Mouse (Mus musculus) effector memory CD4-positive, alpha-beta T cell, adult 5 months (primary cell): ENCODE results near the gene Pnkp. TPM values are rescaled to one million over a fixed set of nuclear protein-coding genes. Genes with fewer than 3 reads are reported as not detected.

Source experiments
- polyA plus RNA-seq: library from polyadenylated mRNA; unstranded; fragments of 100-300 nt; shearing (Covaris generic); gene quantifications from one replicate; pipeline ENCODE4 v1.2.1, GENCODE M21; 2017

The Pnkp gene
- 49.2 TPM for polyA plus RNA-seq

GRCm38 (mm10) chr7:44857042-44857552 is at the start of gene Pnkp:
TSS of gene Pnkp (plus strand) at chr7:44857139.

GRCm38 (mm10) chr7:44815721-44816469 is 41.0 kb upstream of the Pnkp start, which contains the start of the genes Nup62 and Il4i1:
TSS of gene Nup62 (plus strand) at chr7:44816088.
TSS of gene Il4i1 (plus strand) at chr7:44816387.

GRCm38 (mm10) chr7:44816470-44817021 is 40.4 kb upstream of the Pnkp start, which contains the start of gene Atf5:
TSS of gene Atf5 (minus strand) at chr7:44816658.

GRCm38 (mm10) chr7:44848561-44849415 is 8.2 kb upstream of the Pnkp start, which contains the start of the genes Akt1s1 and Tbc1d17:
TSS of gene Akt1s1 (plus strand) at chr7:44848991.
TSS of gene Tbc1d17 (minus strand) at chr7:44849079.

GRCm38 (mm10) chr7:44869697-44870528 is 13.0 kb downstream of the Pnkp start, which contains the start of gene Ptov1:
TSS of gene Ptov1 (minus strand) at chr7:44869788.

GRCm38 (mm10) chr7:44892276-44892921 is 35.5 kb downstream of the Pnkp start, which contains the start of gene Med25:
TSS of gene Med25 (minus strand) at chr7:44892712.

GRCm38 (mm10) chr7:44895593-44896434 is 38.9 kb downstream of the Pnkp start, which contains the start of gene Fuz:
TSS of gene Fuz (plus strand) at chr7:44896079.

Other genes with a start within 250 kb of the Pnkp start
- not detected for gene Myh14, start 186.3 kb upstream of the Pnkp start, polyA plus RNA-seq
- gene Izumo2, start 148.4 kb upstream of the Pnkp start, polyA plus RNA-seq = not detected
- gene Vrk3, start 108.7 kb upstream of the Pnkp start, polyA plus RNA-seq = 80.0 TPM
- 0.51 TPM for gene Zfp473, start 106.1 kb upstream of the Pnkp start, polyA plus RNA-seq
- gene Nup62, start 41.1 kb upstream of the Pnkp start, polyA plus RNA-seq = 32.1 TPM
- gene Il4i1, start 40.8 kb upstream of the Pnkp start, polyA plus RNA-seq = 0.36 TPM
- gene Atf5, start 40.5 kb upstream of the Pnkp start, polyA plus RNA-seq = 0.29 TPM
- gene Akt1s1, start 8.1 kb upstream of the Pnkp start, polyA plus RNA-seq = 20.9 TPM
- gene Tbc1d17, start 8.1 kb upstream of the Pnkp start, polyA plus RNA-seq = 79.9 TPM
- 33.5 TPM for gene Ptov1, start 12.6 kb downstream of the Pnkp start, polyA plus RNA-seq
- gene Med25, start 35.6 kb downstream of the Pnkp start, polyA plus RNA-seq = 54.0 TPM
- gene Fuz, start 38.9 kb downstream of the Pnkp start, polyA plus RNA-seq = 19.8 TPM
- gene Ap2a1, start 72.4 kb downstream of the Pnkp start, polyA plus RNA-seq = 48.2 TPM
- not detected for gene Tsks, start 86.1 kb downstream of the Pnkp start, polyA plus RNA-seq
- 0.44 TPM for gene Cpt1c, start 117.7 kb downstream of the Pnkp start, polyA plus RNA-seq
- gene Prmt1, start 129.4 kb downstream of the Pnkp start, polyA plus RNA-seq = 120 TPM
- gene Irf3, start 140.5 kb downstream of the Pnkp start, polyA plus RNA-seq = 121 TPM
- 11.6 TPM for gene Bcl2l12, start 141.6 kb downstream of the Pnkp start, polyA plus RNA-seq
- 24.6 TPM for gene Scaf1, start 159.2 kb downstream of the Pnkp start, polyA plus RNA-seq
- gene Rras, start 160.8 kb downstream of the Pnkp start, polyA plus RNA-seq = 21.5 TPM
- gene Prr12, start 195.7 kb downstream of the Pnkp start, polyA plus RNA-seq = 2.0 TPM
- gene Nosip, start 205.3 kb downstream of the Pnkp start, polyA plus RNA-seq = 85.4 TPM
- gene Prrg2, start 205.5 kb downstream of the Pnkp start, polyA plus RNA-seq = 1.2 TPM
- gene Rcn3, start 235.1 kb downstream of the Pnkp start, polyA plus RNA-seq = 4.0 TPM
- gene Fcgrt, start 246.7 kb downstream of the Pnkp start, polyA plus RNA-seq = 5.7 TPM